Mouse (Mus musculus) ES-Bruce4 (cell line): ENCODE data around the gene Dppa4. TPM values are rescaled to one million over a fixed set of nuclear protein-coding genes. Genes with fewer than 3 reads are reported as not detected.

ENCODE experiments used
- H3K27ac ChIP-seq: 2 replicates; pipeline ENCODE4 v1.5.1; 2012; ENCODE audit warnings: low read length, inconsistent platforms; ENCODE audit not compliant: insufficient read depth
- H3K27me3 ChIP-seq: 2 replicates; pipeline ENCODE4 v1.6.1; 2012; ENCODE audit warnings: mild to moderate bottlenecking, low read length, inconsistent platforms; ENCODE audit not compliant: control insufficient read depth, poor library complexity, insufficient read depth, severe bottlenecking
- H3K36me3 ChIP-seq: 2 replicates; pipeline ENCODE4 v1.6.1; 2012; ENCODE audit warnings: inconsistent platforms, mild to moderate bottlenecking, low read length, moderate library complexity; ENCODE audit not compliant: control insufficient read depth, poor library complexity, insufficient read depth, severe bottlenecking
- H3K4me1 ChIP-seq: one replicate; pipeline ENCODE4 v1.8.1; 2011; ENCODE audit warnings: low read length; ENCODE audit not compliant: control insufficient read depth, insufficient read depth
- H3K4me3 ChIP-seq: 2 replicates; pipeline ENCODE4 v1.5.1; 2011; ENCODE audit warnings: low read depth, mild to moderate bottlenecking, low read length
- H3K9ac ChIP-seq: 2 replicates; pipeline ENCODE4 v1.6.1; 2012; ENCODE audit warnings: low read depth, mild to moderate bottlenecking, inconsistent platforms; ENCODE audit not compliant: poor library complexity, severe bottlenecking
- H3K9me3 ChIP-seq: replicated peaks from 2 replicates; pipeline ENCODE4 v1.6.1; 2012; ENCODE audit warnings: mild to moderate bottlenecking, low read length, inconsistent platforms; ENCODE audit not compliant: control insufficient read depth, poor library complexity, insufficient read depth, severe bottlenecking
- CTCF ChIP-seq: IDR thresholded peaks from one replicate; pipeline ENCODE4 v1.8.1; 2011; ENCODE audit warnings: low read depth, low read length
- EP300 ChIP-seq: IDR thresholded peaks from 2 replicates; pipeline ENCODE4 v1.6.1; 2011; ENCODE audit warnings: low read depth, low read length; ENCODE audit not compliant: insufficient read depth
- POLR2A ChIP-seq: IDR thresholded peaks from one replicate; pipeline ENCODE4 v1.8.1; 2011; ENCODE audit warnings: low read length; ENCODE audit not compliant: insufficient read depth
- polyA plus RNA-seq: library from polyadenylated mRNA; stranded (reverse); fragments of >200 nt; gene quantifications from 2 replicates; pipeline ENCODE4 v1.2.4, GENCODE M21; 2011; ENCODE audit warnings: low read depth; ENCODE audit not compliant: missing spikeins, insufficient read depth, insufficient read length

Gene Dppa4
- 185 and 196 TPM in 2 replicates for polyA plus RNA-seq

DNA sequence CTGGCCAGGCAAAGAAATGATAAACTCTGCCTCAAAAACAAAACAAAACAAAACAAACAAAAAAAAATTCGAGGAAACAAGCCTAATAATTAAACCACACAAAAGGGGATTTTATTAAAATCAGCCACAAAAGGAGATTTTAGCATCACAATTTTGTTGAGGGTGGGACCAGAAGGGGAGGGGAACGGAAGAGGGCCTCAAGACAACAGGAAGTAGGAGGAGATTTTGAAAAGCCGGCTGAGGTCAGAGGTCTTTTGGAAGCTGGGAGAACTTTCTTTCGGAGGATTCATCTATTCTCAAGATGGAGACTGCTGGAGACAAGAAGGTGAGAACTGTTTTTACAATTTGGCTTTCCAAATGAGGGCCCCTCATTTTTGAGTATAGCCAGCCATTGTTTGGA is at the start of gene Dppa4:
Gene Dppa4 (plus strand): TSS at position 217 of the 400 bp plus-strand sequence.
- no peaks in the 10 kb centered on the region for H3K27me3 ChIP-seq
- H3K4me3 ChIP-seq: peak within 1 kb of the TSS; percentile 86
- H3K36me3 ChIP-seq: peaks cover 10% of the 10 kb centered on the region
- TF ChIP-seq EP300: no peak
- TF ChIP-seq CTCF: no peak
- TF ChIP-seq POLR2A: no peak
- H3K4me1 ChIP-seq: no peaks in the 10 kb centered on the region
- H3K9ac ChIP-seq: peak within 1 kb of the TSS; percentile 99
- peak within 1 kb of the TSS; percentile 98 for H3K27ac ChIP-seq
- no peaks in the 10 kb centered on the region for H3K9me3 ChIP-seq

DNA sequence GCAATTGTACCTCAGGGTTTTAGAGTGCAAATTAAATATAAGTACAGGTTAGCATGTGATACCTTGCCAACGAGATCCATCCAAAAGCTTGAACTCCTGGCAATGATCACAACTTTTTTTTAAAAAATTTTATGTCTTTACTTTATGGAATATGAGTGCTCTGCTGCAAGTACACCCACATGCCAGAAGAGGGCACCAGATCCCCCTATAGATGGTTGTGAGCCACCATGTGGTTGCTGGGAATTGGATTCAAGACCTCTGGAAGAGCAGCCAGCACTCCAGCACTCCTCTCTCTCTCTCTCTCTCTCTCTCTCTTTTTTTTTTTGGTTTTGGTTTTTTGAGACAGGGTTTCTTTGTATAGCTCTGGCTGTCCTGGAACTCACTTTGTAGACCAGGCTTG is 48.5 kb upstream of the Dppa4 start:
- TF ChIP-seq POLR2A: no peak
- peak; percentile 49 for TF ChIP-seq CTCF
- H3K4me3 ChIP-seq: no peak overlapping the region
- H3K9me3 ChIP-seq: no peaks in the 10 kb centered on the region
- H3K4me1 ChIP-seq: no peaks in the 10 kb centered on the region
- H3K27ac ChIP-seq: no peak overlapping the region
- no peak overlapping the region for H3K9ac ChIP-seq
- H3K36me3 ChIP-seq: no peaks in the 10 kb centered on the region
- no peaks in the 10 kb centered on the region for H3K27me3 ChIP-seq

DNA sequence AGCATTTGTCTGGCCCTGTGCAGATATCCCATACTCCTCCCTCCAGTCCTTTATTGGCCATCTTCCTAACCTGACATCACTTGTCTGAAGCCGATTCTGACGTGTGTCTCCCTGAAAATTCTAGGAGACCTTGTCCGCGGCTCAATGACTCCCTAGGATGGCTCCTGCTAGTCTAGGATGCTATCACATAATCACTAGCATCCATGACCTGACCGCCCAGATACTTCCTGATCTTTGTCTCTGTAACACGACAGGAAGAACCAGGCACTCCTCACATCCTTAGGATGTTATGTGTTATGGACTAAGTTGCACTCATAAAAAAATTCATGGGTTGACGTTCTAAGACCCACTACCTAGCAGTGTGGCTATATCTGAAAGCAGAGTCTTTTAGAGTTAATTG is 45.9 kb upstream of the Dppa4 start:
- Histone ChIP-seq H3K36me3 (no peaks in the 10 kb centered on the region), H3K9ac (no peak overlapping the region), H3K27ac (no peak overlapping the region), H3K4me1 (no peaks in the 10 kb centered on the region), H3K27me3 (no peaks in the 10 kb centered on the region), H3K9me3 (no peaks in the 10 kb centered on the region), H3K4me3 (no peak overlapping the region)
- no peak for TF ChIP-seq EP300
- TF ChIP-seq CTCF: no peak
- TF ChIP-seq POLR2A: no peak

DNA sequence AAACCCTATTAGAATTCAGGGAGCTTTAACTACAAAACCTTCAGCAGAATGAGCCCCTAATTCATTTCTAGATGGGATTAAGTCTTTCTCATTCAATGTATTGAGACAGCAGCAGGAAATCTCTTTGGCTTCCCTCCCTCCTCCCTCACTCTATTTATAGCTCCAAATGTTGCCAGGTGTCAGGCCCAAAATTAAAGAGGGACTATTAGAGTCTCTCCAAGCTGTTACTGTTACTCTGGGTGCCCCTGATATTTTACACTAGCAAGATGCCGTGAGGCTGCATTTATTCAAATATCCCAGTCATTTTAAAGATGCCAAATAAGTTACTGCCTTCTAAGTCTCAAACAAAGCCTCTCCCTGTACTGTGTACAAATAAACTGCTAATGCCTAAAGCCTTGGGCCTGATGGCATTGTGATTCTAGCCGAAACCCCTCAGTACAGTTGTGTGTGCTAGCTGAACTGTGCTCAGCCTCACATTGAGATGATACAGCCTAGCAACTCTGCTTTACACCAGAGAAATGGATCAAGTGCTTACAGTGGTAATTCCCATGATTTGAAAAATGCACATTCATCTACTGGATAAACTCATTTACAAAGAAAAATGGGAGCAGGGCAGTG is 36.4 kb upstream of the Dppa4 start:
- Histone ChIP-seq H3K9ac (no peak overlapping the region), H3K27ac (no peak overlapping the region), H3K36me3 (no peaks in the 10 kb centered on the region), H3K27me3 (no peaks in the 10 kb centered on the region), H3K4me1 (no peaks in the 10 kb centered on the region), H3K4me3 (no peak overlapping the region), H3K9me3 (no peaks in the 10 kb centered on the region)
- TF ChIP-seq EP300: no peak
- no peak for TF ChIP-seq POLR2A
- TF ChIP-seq CTCF: no peak

DNA sequence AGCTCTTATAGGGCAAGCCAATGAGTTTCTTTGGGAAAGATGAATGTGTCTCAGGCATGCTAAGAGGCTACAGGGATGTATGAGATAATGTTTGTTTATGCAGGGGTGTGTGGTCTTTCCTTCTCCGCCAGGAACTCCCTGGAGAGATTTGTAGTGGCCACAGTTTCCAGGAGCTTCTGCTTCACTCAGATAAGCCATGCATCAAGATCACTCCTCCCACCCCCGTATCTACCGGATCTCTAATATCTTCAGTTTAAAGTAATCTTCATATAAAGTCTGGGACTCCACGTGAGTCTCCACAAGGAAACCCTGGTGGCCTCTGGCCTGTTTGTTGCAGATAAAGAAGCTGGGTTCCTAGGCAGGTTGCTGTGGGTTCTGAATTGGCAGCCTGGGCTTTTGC is 30.7 kb upstream of the Dppa4 start:
- no peak overlapping the region for H3K9ac ChIP-seq
- no peak overlapping the region for H3K27ac ChIP-seq
- no peak overlapping the region for H3K4me3 ChIP-seq
- no peaks in the 10 kb centered on the region for H3K27me3 ChIP-seq
- TF ChIP-seq POLR2A (no peak), CTCF (no peak)
- H3K4me1 ChIP-seq: no peaks in the 10 kb centered on the region
- H3K9me3 ChIP-seq: no peaks in the 10 kb centered on the region
- no peaks in the 10 kb centered on the region for H3K36me3 ChIP-seq

DNA sequence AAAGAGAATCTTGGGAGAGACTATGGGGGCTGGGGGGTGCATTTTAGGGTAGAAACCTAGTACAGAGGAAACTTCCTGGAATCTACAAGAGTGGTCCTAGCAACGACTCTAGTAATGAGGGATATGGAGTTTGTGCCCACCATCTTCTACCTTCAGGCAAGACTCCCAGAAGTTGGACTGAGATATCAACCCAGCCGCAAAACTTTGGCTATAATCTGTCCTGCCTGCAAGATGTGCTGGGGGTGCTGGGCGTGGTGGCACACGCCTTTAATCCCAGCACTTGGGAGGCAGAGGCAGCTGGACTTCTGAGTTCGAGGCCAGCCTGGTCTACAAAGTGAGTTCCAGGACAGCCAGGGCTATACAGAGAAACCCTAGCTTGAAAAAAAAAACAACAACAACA is 28.9 kb upstream of the Dppa4 start:
- H3K9ac ChIP-seq: no peak overlapping the region
- H3K27me3 ChIP-seq: no peaks in the 10 kb centered on the region
- TF ChIP-seq CTCF (no peak), EP300 (no peak), POLR2A (no peak)
- H3K9me3 ChIP-seq: no peaks in the 10 kb centered on the region
- H3K4me1 ChIP-seq: no peaks in the 10 kb centered on the region
- H3K27ac ChIP-seq: no peak overlapping the region
- H3K36me3 ChIP-seq: no peaks in the 10 kb centered on the region
- H3K4me3 ChIP-seq: no peak overlapping the region
